In genomic region chr3:57846912-57847759, GRCm38 (mm10) we compare ENCODE assay signal across 8 mouse cellular contexts. TPM values are rescaled to one million over a fixed set of nuclear protein-coding genes. Genes with fewer than 3 reads are reported as not detected.
DNase-seq lines count a peak whose midpoint lies in the region; ATAC-seq lines count a peak whose summit lies in the region.

No protein-coding gene starts in this region.

- H3K4me3 ChIP-seq in erythroblast, embryonic 14.5 days (replicated peaks): peak overlapping the region; percentile 62
- peak overlapping the region; percentile 94 for H3K4me3 ChIP-seq in embryonic facial prominence, embryonic 13.5 days
- peak overlapping the region; percentile 97 for H3K4me3 ChIP-seq in heart, embryonic 11.5 days (ENCODE audit: low read depth, low read length)
- H3K4me3 ChIP-seq in kidney, embryonic 15.5 days (replicated peaks): peak overlapping the region; percentile 89
- peak overlapping the region; percentile 76 for H3K4me3 ChIP-seq in liver, embryonic 11.5 days (ENCODE audit: low read depth, low read length)
- H3K4me3 ChIP-seq in stomach, embryonic 14.5 days (ENCODE audit: low read depth, low read length): peak overlapping the region; percentile 96

- peak; percentile 67 for DNase-seq in liver, embryonic 11.5 days (ENCODE audit: low spot score)
- peak; percentile 83 for DNase-seq in neural tube, embryonic 10.5 days (ENCODE audit: extremely low spot score, low spot score)

- peaks cover 5% of the 10 kb centered on the region; the same call in 1 of the 2 replicates for H3K9me3 ChIP-seq in erythroblast, embryonic 14.5 days (ENCODE audit: control insufficient read depth, low read length)
- 0 out of 2 replicates have a peak, but pooled peaks cover 2% of the 10 kb centered on the region for H3K9me3 ChIP-seq in embryonic facial prominence, embryonic 13.5 days
- no peaks in the 10 kb centered on the region; the same call in 1 of the 2 replicates for H3K9me3 ChIP-seq in heart, embryonic 11.5 days (replicated peaks; ENCODE audit: control insufficient read depth, low read length)
- no peaks in the 10 kb centered on the region for H3K9me3 ChIP-seq in kidney, embryonic 15.5 days (replicated peaks)
- H3K9me3 ChIP-seq in liver, embryonic 11.5 days (ENCODE audit: control insufficient read depth, low read length): no peaks in the 10 kb centered on the region
- no peaks in the 10 kb centered on the region for H3K9me3 ChIP-seq in stomach, embryonic 14.5 days (ENCODE audit: control insufficient read depth, low read depth, low read length)

- H3K9ac ChIP-seq in embryonic facial prominence, embryonic 13.5 days: peak overlapping the region; percentile 89
- H3K9ac ChIP-seq in heart, embryonic 11.5 days (ENCODE audit: low read depth, low read length): peak overlapping the region; percentile 82
- peak overlapping the region; percentile 85 for H3K9ac ChIP-seq in kidney, embryonic 15.5 days
- peak overlapping the region; percentile 68 for H3K9ac ChIP-seq in liver, embryonic 11.5 days (ENCODE audit: low read depth, low read length)
- peak overlapping the region; percentile 76 for H3K9ac ChIP-seq in stomach, embryonic 14.5 days (replicated peaks; ENCODE audit: low read depth, low read length)

- H3K4me1 ChIP-seq in erythroblast, embryonic 14.5 days (ENCODE audit: control insufficient read depth): peaks cover 11% of the 10 kb centered on the region
- peaks cover 15% of the 10 kb centered on the region for H3K4me1 ChIP-seq in embryonic facial prominence, embryonic 13.5 days
- H3K4me1 ChIP-seq in heart, embryonic 11.5 days (ENCODE audit: control insufficient read depth, insufficient read depth, low read length): peaks cover 11% of the 10 kb centered on the region; the same call in 1 of the 2 replicates
- H3K4me1 ChIP-seq in kidney, embryonic 15.5 days: peaks cover 16% of the 10 kb centered on the region
- peaks cover 4% of the 10 kb centered on the region for H3K4me1 ChIP-seq in liver, embryonic 11.5 days (replicated peaks; ENCODE audit: control insufficient read depth, insufficient read depth, low read length)
- peaks cover 7% of the 10 kb centered on the region; the same call in 1 of the 2 replicates for H3K4me1 ChIP-seq in stomach, embryonic 14.5 days (ENCODE audit: control insufficient read depth, insufficient read depth, low read length)

- H3K27me3 ChIP-seq in erythroblast, embryonic 14.5 days (ENCODE audit: control insufficient read depth): peaks cover 37% of the 10 kb centered on the region
- no peaks in the 10 kb centered on the region for H3K27me3 ChIP-seq in embryonic facial prominence, embryonic 13.5 days
- H3K27me3 ChIP-seq in heart, embryonic 11.5 days (ENCODE audit: control insufficient read depth, insufficient read depth, low read length): no peaks in the 10 kb centered on the region
- no peaks in the 10 kb centered on the region for H3K27me3 ChIP-seq in kidney, embryonic 15.5 days
- H3K27me3 ChIP-seq in liver, embryonic 11.5 days (replicated peaks; ENCODE audit: control insufficient read depth, insufficient read depth, low read length): peaks cover 10% of the 10 kb centered on the region; the same call in 1 of the 2 replicates
- no peaks in the 10 kb centered on the region for H3K27me3 ChIP-seq in stomach, embryonic 14.5 days (ENCODE audit: control insufficient read depth, insufficient read depth, low read length)

- H3K4me2 ChIP-seq in embryonic facial prominence, embryonic 13.5 days: peak overlapping the region; percentile 67
- peak overlapping the region; percentile 80 for H3K4me2 ChIP-seq in heart, embryonic 11.5 days
- H3K4me2 ChIP-seq in kidney, embryonic 15.5 days: peak overlapping the region; percentile 85
- H3K4me2 ChIP-seq in liver, embryonic 11.5 days: peak overlapping the region; percentile 98
- H3K4me2 ChIP-seq in stomach, embryonic 14.5 days (replicated peaks; ENCODE audit: low read depth, low read length): peak overlapping the region; percentile 63

- WGBS in embryonic facial prominence, embryonic 13.5 days: under 1% methylated on average over 75 of the region's 104 CpGs
- WGBS in heart, embryonic 11.5 days (ENCODE audit: insufficient replicate concordance): under 1% methylated on average over 70 of the region's 104 CpGs
- WGBS in kidney, embryonic 15.5 days: under 1% methylated on average over 86 of the region's 104 CpGs
- WGBS in liver, embryonic 11.5 days: under 1% methylated on average over 74 of the region's 104 CpGs
- under 1% methylated on average over 77 of the region's 104 CpGs for WGBS in stomach, embryonic 14.5 days

- no peak for ATAC-seq in erythroblast, adult 5-6 weeks (replicated peaks; ENCODE audit: low FRiP score, poor library complexity, severe bottlenecking)
- peak; percentile 81 for ATAC-seq in embryonic facial prominence, embryonic 13.5 days (ENCODE audit: insufficient number of reproducible peaks, insufficient read depth, low FRiP score, low TSS enrichment, low read depth)
- ATAC-seq in heart, embryonic 11.5 days (replicated peaks; ENCODE audit: insufficient number of reproducible peaks, low FRiP score, low TSS enrichment): peak; percentile 86
- ATAC-seq in kidney, embryonic 15.5 days (replicated peaks; ENCODE audit: low FRiP score): peak; percentile 92
- peak; percentile 83 for ATAC-seq in liver, embryonic 11.5 days (replicated peaks; ENCODE audit: low FRiP score)
- ATAC-seq in stomach, embryonic 14.5 days (ENCODE audit: insufficient number of reproducible peaks, insufficient read depth, low FRiP score, low read depth): peak; percentile 88

- H3K27ac ChIP-seq in embryonic facial prominence, embryonic 13.5 days: peak overlapping the region; percentile 96
- peak overlapping the region; percentile 87 for H3K27ac ChIP-seq in heart, embryonic 11.5 days (ENCODE audit: low read depth, low read length)
- H3K27ac ChIP-seq in kidney, embryonic 15.5 days: peak overlapping the region; percentile 97
- peak overlapping the region; percentile 68 for H3K27ac ChIP-seq in liver, embryonic 11.5 days (ENCODE audit: low read depth, low read length)
- peak overlapping the region; percentile 92 for H3K27ac ChIP-seq in stomach, embryonic 14.5 days (ENCODE audit: low read length)

- H3K36me3 ChIP-seq in erythroblast, embryonic 14.5 days (ENCODE audit: control insufficient read depth): no peaks in the 10 kb centered on the region
- peaks cover 20% of the 10 kb centered on the region for H3K36me3 ChIP-seq in embryonic facial prominence, embryonic 13.5 days
- peaks cover 4% of the 10 kb centered on the region; the same call in 1 of the 2 replicates for H3K36me3 ChIP-seq in heart, embryonic 11.5 days (ENCODE audit: control insufficient read depth, insufficient read depth, low read length)
- peaks cover 20% of the 10 kb centered on the region for H3K36me3 ChIP-seq in kidney, embryonic 15.5 days
- peaks cover 4% of the 10 kb centered on the region; the same call in 1 of the 2 replicates for H3K36me3 ChIP-seq in liver, embryonic 11.5 days (ENCODE audit: control insufficient read depth, insufficient read depth, low read length)
- peaks cover 14% of the 10 kb centered on the region; the same call in 1 of the 2 replicates for H3K36me3 ChIP-seq in stomach, embryonic 14.5 days (ENCODE audit: control insufficient read depth, insufficient read depth, low read length)

RNA-seq across cellular contexts. Expression of gene Pfn2, which starts 0.7 kb away (rescaled TPM):
- 0.05 TPM in 1 of 2 replicates, not detected in the other for polyA plus RNA-seq in erythroblast, embryonic 14.5 days (2012)
- not detected in 2 replicates for total RNA-seq in erythroblast, adult 5-6 weeks (2015; ENCODE audit: low replicate concordance)
- not detected in 2 replicates for total RNA-seq in erythroblast, adult 5-6 weeks (2017; ENCODE audit: low replicate concordance)
- 180 and 184 TPM in 2 replicates for polyA plus RNA-seq in embryonic facial prominence, embryonic 13.5 days (2015; fragmentation: Nextera tagmentation; extraction: Ambion mirVana)
- polyA plus RNA-seq in heart, embryonic 11.5 days (2014; fragmentation: Nextera tagmentation; extraction: Ambion mirVana): 55.6 and 64.4 TPM in 2 replicates
- 143 and 151 TPM in 2 replicates for polyA plus RNA-seq in kidney, embryonic 15.5 days (2015; fragmentation: Nextera tagmentation; extraction: Ambion mirVana)
- polyA plus RNA-seq in liver, embryonic 11.5 days (2014; fragmentation: Nextera tagmentation; extraction: Ambion mirVana): 38.5 and 39.0 TPM in 2 replicates
- 105 TPM in 2 replicates for polyA plus RNA-seq in stomach, embryonic 14.5 days (2014; fragmentation: Nextera tagmentation; extraction: Ambion mirVana)

Comparison
In these comparisons a context has a peak if more than half of its experiments do, and no peak if none do; other contexts are left out.
1. RNA of gene Pfn2, which starts 0.7 kb away (polyA plus RNA-seq): 180 to 184 TPM in embryonic facial prominence, embryonic 13.5 days, 143 to 151 TPM in kidney, embryonic 15.5 days, 105 TPM in stomach, embryonic 14.5 days, 55.6 to 64.4 TPM in heart, embryonic 11.5 days and 38.5 to 39.0 TPM in liver, embryonic 11.5 days; 0.05 TPM in erythroblast, embryonic 14.5 days; every median in the first group is over 10 times any median in the second.
2. Peak in every context shown above with its lines, with median percentiles within 50 percentile points of each other: H3K4me3 ChIP-seq, H3K27ac ChIP-seq, H3K4me2 ChIP-seq and H3K9ac ChIP-seq.